Mouse (Mus musculus): ENCODE measurements around the gene Aldh16a1. TPM values are rescaled to one million over a fixed set of nuclear protein-coding genes. Genes with fewer than 3 reads are reported as not detected.
"Not testable (repeated sequence)": the region's sequence is repeated elsewhere in the genome, so short reads cannot be mapped to it uniquely, and the experiment has no call there.

The Aldh16a1 gene
- total RNA-seq, 2 experiments from 2014 or later = 11.6 to 15.1 TPM

DNA sequence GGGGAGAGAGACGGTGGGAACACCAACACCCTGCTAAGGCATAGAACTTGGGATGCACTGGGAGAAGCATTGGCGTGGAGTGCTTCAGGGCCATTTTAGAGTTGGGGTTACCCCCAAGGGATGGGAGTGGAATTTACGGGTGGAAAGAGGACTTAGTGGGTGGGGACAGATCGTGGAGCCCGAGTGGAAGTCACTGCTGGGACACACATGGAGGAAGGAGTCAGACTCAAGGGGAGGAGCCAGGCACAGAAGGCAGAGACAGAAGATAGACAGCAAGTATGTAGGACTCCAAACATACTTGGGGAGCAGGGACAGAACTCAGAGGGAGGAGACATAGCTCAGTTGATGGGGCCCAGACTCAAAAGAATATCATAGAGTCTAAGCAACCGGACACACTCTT is 8.2 kb upstream of the Aldh16a1 start:
- no peak for DNase-seq
- intact Hi-C loops (cut with DNase I) = loop anchor here (1.0 to 2.0 kb wide), 2 partner anchors 36 to 136 kb away; no protein-coding TSS in a partner anchor
- no peak for TF ChIP-seq CTCF (IDR thresholded peaks at IDR 0.05)
- peak overlapping the region; percentile 74 for H3K4me3 ChIP-seq
- no peak overlapping the region for H3K27ac ChIP-seq

DNA sequence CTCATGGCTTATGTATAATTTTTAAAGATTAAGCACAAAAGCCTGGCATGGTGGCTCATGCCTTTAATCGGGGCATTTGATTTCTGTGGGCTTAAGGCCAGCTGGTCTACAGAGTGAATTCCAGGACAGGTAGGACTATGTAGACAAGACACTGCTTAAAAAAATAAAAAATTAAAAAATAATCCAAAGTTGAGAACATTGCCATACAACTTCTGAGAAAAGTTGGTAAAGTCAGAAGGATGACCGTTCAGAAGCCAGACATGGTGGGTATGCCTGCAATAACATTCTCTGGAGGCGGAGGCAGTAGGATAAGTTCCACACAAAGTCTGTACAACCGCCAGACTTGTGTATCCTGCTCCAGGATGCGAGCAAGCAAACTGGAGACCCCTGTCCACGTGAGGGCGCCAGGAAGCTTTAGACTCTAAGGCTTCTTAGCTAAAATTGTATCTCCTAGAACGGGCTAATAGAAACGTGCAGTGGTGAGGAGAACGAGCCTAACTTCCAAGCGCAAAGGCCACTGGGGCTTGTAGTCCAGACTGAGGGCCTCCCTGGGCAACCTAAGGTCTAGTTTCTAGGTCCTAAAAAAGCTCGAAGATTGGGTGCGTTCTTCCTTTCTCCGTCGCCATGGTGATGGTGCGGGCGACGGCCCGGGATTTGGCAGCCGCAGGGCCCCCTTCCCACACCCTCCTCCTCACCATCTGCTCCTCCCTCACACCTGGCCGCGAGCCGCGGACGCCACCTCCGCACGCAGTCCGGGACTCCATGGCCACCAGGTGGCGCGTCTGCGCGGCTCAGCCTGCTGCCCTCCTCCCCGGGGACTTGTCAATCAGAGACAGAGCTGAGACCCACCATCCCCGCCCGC is 7.5 kb upstream of the Aldh16a1 start:
- intact Hi-C loops (cut with DNase I) = loop anchor here (1.0 to 2.0 kb wide), 2 partner anchors 36 to 137 kb away; no protein-coding TSS in a partner anchor
- H3K4me3 ChIP-seq = peak overlapping the region; percentile 74
- peak; percentile 86 for TF ChIP-seq CTCF (IDR thresholded peaks at IDR 0.05)

DNA sequence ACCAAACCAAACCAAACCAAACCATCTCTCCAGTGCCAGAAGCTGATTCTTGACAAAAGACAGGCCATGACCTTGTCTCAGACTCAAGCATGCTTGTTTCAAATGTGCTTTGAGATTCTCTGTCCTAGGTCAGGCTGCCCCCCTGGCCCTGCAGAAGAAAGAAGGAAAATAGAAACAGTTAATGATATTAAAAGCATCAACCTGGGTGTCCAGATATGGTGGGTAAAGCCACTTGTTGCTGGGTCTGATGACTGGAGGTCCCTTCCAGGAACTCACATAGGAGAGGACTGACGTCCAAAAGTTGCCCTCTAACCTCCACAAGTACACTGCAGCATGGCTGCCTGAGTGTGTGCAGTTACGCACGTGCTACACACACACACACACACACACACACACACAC is 6.5 kb upstream of the Aldh16a1 start:
- DNase-seq = no peak
- no peak for TF ChIP-seq CTCF (IDR thresholded peaks at IDR 0.05)
- H3K4me3 ChIP-seq = no peak overlapping the region
- intact Hi-C loops (cut with DNase I) = no loop called here
- H3K27ac ChIP-seq = no peak overlapping the region

More for the DNA sequence above, 7.5 kb upstream of the Aldh16a1 start:
- DNase-seq = peak; percentile 94
- H3K27ac ChIP-seq = peak overlapping the region; percentile 60; the same call in 1 of the 2 replicates

DNA sequence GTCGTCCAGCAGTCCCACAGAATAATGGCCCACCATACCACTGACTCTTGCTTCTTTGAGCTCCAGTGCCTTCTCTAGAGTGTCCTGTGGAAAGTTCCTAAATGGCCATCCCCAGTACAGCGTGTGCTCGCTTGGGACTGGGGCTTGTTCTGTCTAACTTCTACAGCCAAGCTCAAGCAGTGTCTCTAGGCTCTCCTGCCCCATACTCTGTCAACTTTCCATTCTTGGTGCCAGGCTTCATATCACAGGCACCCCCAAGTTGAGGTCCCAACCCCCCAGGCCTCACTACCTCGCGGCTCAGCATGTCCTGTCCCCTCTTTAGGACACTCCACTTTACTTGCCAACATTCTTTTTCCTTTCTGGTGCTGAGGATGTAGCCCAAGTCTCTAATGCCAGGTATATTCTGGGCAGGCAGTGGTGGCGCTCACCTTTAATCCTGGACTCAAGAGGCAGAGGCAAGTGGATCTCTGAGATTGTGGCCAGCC is 6.0 kb upstream of the Aldh16a1 start:
- intact Hi-C loops (cut with DNase I) = no loop called here
- TF ChIP-seq CTCF (IDR thresholded peaks at IDR 0.05) = no peak

DNA sequence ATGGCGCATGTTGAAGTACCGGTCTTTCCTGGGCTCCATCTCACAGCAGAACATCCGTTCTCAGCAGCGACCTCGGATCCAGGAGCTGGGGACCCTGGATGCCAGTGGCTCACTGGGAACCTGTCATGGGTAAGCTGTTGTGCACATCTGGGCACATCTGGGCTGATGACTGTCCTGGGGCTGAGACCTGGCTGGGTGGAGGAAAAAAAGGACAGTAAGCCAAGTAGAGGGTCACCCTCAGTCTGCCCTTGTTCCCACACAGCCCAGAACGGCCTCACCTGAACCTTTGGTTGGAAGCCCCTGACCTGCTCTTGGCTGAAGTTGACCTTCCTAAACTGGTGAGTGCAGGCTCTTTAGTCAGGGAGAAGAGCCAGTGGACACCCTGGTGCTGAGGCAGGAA is 4.6 kb upstream of the Aldh16a1 start:
- Histone ChIP-seq H3K27ac (no peak overlapping the region), H3K4me3 (no peak overlapping the region)
- no peak for TF ChIP-seq CTCF (IDR thresholded peaks at IDR 0.05)
- no peak for DNase-seq
- intact Hi-C loops (cut with DNase I) = no loop called here

More for the DNA sequence above, 6.0 kb upstream of the Aldh16a1 start:
- no peak for DNase-seq
- Histone ChIP-seq H3K4me3 (no peak overlapping the region), H3K27ac (no peak overlapping the region)

DNA sequence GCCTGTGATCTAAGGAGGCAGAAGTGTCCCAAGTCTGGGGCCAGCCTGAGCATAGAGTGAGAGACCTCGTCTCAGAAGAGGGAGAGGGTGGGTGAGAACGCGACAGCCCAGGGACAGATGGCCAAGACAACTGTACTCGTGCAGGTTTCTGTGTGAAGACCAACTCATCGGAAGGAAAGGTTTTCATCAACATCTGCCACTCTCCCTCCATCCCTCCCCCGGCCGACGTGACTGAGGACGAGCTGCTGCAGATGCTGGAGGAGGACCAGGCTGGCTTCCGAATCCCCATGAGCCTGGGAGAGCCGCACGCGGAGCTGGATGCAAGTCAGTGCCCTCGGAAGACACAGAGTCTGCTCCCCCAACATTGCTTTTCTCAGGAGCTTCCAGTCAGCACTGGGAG is 3.1 kb upstream of the Aldh16a1 start:
- Histone ChIP-seq H3K27ac (no peak overlapping the region), H3K4me3 (no peak overlapping the region)
- intact Hi-C loops (cut with DNase I) = no loop called here
- DNase-seq = no peak
- TF ChIP-seq CTCF (IDR thresholded peaks at IDR 0.05) = no peak

DNA sequence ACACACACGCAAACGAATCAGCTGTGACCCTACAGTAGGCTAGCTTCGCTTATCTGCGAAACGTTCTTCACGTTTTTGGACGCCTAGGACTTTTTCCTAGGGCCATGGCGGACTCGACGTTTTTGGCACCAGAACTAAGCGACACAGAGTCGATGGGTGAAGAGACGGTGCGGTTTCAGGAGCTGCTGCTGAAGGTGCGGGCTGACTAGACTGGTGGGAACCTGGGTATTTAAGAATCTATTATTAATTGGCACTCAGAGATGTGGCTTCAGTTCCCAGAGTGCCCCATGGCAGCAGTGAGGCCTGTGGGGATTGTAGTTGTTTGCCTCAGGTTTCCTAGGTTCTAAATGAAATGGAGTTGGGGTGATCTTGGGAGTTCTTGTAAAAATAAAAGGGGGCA is 1.8 kb upstream of the Aldh16a1 start:
- no peak overlapping the region for H3K27ac ChIP-seq
- DNase-seq = no peak
- no peak for TF ChIP-seq CTCF (IDR thresholded peaks at IDR 0.05)
- intact Hi-C loops (cut with DNase I) = no loop called here
- H3K4me3 ChIP-seq = no peak overlapping the region

DNA sequence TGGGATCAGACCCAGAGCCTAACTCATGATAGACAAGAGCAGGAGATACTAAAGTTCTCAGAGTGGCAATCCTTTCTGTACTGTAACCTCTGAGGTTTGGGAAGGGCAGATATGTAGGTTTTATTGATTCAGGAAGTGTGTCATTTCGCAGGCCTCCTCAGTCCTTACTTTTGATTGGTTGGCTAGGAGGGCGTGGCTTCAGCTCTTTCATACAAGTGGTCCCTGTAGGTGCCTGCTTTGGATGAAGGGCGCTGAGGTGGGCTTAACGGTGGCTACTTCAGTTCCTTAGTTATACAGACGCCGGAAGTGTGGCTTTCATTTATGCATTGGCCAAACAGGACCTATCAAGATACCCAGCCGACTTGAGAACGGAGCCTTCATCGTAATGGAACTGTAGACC is 1.2 kb upstream of the Aldh16a1 start:
- intact Hi-C loops (cut with DNase I) = no loop called here
- H3K4me3 ChIP-seq = no peak overlapping the region
- no peak for DNase-seq
- no peak for TF ChIP-seq CTCF (IDR thresholded peaks at IDR 0.05)
- H3K27ac ChIP-seq = peak overlapping the region; percentile 97; the same call in 1 of the 2 replicates

DNA sequence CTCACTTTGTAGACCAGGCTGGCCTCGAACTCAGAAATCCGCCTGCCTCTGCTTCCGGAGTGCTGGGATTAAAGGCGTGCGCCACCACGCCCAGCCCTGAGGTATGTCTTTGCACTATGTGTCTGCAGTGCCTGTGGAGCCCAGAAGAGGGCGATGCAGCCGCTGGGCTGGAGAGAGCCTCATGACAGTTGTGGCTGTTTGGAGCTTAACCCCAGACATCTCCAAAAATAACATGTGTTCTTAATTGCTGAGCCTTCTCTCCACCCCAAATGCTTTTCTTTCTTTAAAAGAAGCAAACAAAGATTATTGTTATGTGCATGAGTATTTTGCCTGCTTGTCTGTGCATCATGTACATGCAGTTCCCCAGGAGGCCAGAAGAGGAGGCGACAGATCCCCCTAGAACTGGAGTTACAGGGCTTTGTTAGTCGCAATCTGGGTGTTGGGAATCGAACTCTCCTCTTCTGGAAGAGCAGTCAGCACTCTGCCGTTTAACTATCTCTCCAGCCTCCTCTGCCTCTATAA is 670 bp upstream of the Aldh16a1 start:
- TF ChIP-seq CTCF (IDR thresholded peaks at IDR 0.05) = peak; percentile 62

DNA sequence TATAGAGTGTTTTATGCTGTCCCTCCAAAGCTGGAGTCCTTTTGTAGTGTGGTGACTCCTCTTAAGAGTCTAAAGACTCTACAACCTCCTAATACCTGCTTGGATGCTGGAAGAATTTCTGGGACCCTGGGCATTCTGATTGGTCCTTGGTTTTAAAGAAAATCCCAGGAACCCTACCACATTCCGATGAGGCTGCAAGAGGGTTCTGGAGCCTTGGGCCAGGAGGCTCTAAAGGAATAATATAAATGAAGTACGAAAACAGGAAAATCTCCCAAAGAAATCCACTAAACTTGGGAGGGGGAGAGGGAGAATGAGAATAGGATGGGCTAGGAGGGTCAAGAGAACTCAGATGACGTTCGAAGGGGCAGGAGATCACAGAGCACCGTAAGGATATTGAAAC is 798 bp downstream of the Aldh16a1 start:
- intact Hi-C loops (cut with DNase I) = no loop called here
- TF ChIP-seq CTCF (IDR thresholded peaks at IDR 0.05) = no peak
- peak overlapping the region; percentile 86 for H3K4me3 ChIP-seq
- no peak for DNase-seq
- peak overlapping the region; percentile 97 for H3K27ac ChIP-seq

More for the DNA sequence above, 670 bp upstream of the Aldh16a1 start:
- intact Hi-C loops (cut with DNase I) = no loop called here
- Histone ChIP-seq H3K27ac (peak overlapping the region; percentile 97), H3K4me3 (peak overlapping the region; percentile 86)
- peak; percentile 76 for DNase-seq

DNA sequence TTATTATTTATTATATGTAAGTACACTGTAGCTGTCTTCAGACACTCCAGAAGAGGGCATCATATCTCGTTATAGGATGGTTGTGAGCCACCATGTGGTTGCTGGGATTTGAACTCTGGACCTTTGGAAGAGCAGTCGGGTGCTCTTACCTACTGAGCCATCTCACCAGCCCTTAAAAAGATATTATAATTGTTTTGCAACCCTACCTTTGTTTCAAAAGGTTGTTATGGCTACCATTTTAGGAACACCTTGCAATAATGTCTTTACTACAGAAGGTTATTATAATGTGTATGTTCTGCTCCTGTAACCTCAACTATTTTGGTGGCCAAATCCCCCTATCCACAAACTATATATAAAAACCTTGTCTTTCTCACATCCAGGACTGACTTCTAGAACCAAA is 1.3 kb downstream of the Aldh16a1 start:
- intact Hi-C loops (cut with DNase I); H3K4me3 ChIP-seq; DNase-seq: not testable (repeated sequence)

DNA sequence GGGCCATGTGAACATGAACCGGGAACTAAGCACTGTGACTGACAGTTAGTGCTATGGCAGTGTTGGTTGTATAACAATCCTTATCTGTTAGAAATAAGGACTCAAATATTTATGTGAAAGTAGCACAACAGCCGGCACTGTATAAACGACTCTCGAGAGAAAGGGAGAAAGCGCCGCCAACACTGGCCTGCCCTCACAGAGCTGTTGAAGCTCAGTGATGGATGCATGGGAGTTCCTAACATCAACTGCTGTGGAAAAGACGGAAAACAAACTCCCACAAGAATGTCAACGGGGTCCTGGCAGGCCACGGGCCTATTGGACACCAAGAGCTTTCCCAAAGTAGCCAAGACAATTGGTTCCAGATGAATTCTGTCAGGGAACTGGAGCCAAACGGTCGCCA is 3.1 kb downstream of the Aldh16a1 start:
- DNase-seq = peak; percentile 64
- Histone ChIP-seq H3K4me3 (no peak overlapping the region), H3K27ac (peak overlapping the region; percentile 77)
- no peak for TF ChIP-seq CTCF (IDR thresholded peaks at IDR 0.05)
- intact Hi-C loops (cut with DNase I) = no loop called here

More for the DNA sequence above, 1.3 kb downstream of the Aldh16a1 start:
- peak overlapping the region; percentile 97 for H3K27ac ChIP-seq

DNA sequence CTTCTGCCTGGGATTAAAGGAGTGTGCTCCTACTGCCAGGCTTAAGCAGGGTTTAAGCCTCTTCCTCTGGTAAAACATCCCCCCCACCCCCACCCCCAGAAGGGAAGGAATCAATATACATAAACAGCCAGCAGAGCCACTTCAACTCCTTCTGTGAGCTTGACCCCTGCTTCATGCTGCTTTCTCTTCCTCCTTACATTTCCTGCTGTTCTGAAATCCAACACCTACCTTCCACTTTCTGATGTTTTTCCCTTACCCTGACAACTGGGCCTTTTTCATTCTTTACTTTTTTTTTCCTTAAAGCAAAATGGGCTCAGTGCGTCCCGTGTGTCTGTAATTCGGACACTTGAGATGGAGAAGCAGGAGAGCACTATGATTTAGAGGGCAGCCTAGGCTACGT is 4.1 kb downstream of the Aldh16a1 start:
- Histone ChIP-seq H3K27ac (peak overlapping the region; percentile 77), H3K4me3 (no peak overlapping the region)
- intact Hi-C loops (cut with DNase I) = no loop called here
- DNase-seq = no peak
- TF ChIP-seq CTCF (IDR thresholded peaks at IDR 0.05) = no peak

All from gastrocnemius, adult 2 months (tissue).